Mouse (Mus musculus): Measurements from ENCODE around the gene Fezf2. TPM values are rescaled to one million over a fixed set of nuclear protein-coding genes. Genes with fewer than 3 reads are reported as not detected.

Gene Fezf2
- polyA plus RNA-seq, 1 experiment from 2014 or later = not detected

- Histone ChIP-seq H3K4me3 (ENCODE audit: low read depth, low read length) (no peak overlapping the region), H3K4me1 (replicated peaks; ENCODE audit: control insufficient read depth, insufficient read depth, low read length) (no peaks in the 10 kb centered on the region; the same call in 1 of the 2 replicates), H3K4me2 (replicated peaks; ENCODE audit: low read depth, low read length) (0 out of 2 replicates have a peak overlapping the region, but pooled peaks have one; percentile 3), H3K36me3 (ENCODE audit: control insufficient read depth, insufficient read depth, low read length) (no peaks in the 10 kb centered on the region), H3K9ac (ENCODE audit: low read depth, low read length) (no peak overlapping the region), H3K27ac (ENCODE audit: low read depth, low read length) (no peak overlapping the region), H3K9me3 (ENCODE audit: control insufficient read depth, low read length) (no peaks in the 10 kb centered on the region), H3K27me3 (ENCODE audit: control insufficient read depth, insufficient read depth, low read length) (peaks cover 97% of the 10 kb centered on the region)
- ATAC-seq (ENCODE audit: low FRiP score) (no peak), DNase-seq (ENCODE audit: low spot score) (peak; percentile 57)
- under 1% methylated on average over 40 of the region's 40 CpGs for whole genome bisulfite sequencing
Measured at GRCm38 (mm10) chr14:12345241-12345921, 2.6 kb downstream of the Fezf2 start.

GRCm38 (mm10) chr14:12344746-12345240, 3.2 kb downstream of the Fezf2 start:
- H3K4me1 ChIP-seq (replicated peaks; ENCODE audit: control insufficient read depth, insufficient read depth, low read length) = no peaks in the 10 kb centered on the region; the same call in 1 of the 2 replicates
- DNase-seq (ENCODE audit: low spot score) = peak; percentile 60
- H3K9me3 ChIP-seq (ENCODE audit: control insufficient read depth, low read length) = no peaks in the 10 kb centered on the region
- H3K36me3 ChIP-seq (ENCODE audit: control insufficient read depth, insufficient read depth, low read length) = no peaks in the 10 kb centered on the region
- H3K27me3 ChIP-seq (ENCODE audit: control insufficient read depth, insufficient read depth, low read length) = peaks cover 97% of the 10 kb centered on the region
- 0 out of 2 replicates have a peak overlapping the region, but pooled peaks have one; percentile 3 for H3K4me2 ChIP-seq (replicated peaks; ENCODE audit: low read depth, low read length)
- ATAC-seq (ENCODE audit: low FRiP score) = no peak
- no peak overlapping the region for H3K9ac ChIP-seq (ENCODE audit: low read depth, low read length)
- no peak overlapping the region for H3K27ac ChIP-seq (ENCODE audit: low read depth, low read length)
- 0 out of 2 replicates have a peak overlapping the region, but pooled peaks have one; percentile 4 for H3K4me3 ChIP-seq (ENCODE audit: low read depth, low read length)
- WGBS = under 1% methylated on average over 39 of the region's 39 CpGs

GRCm38 (mm10) chr14:12344061-12344745, 3.8 kb downstream of the Fezf2 start:
- DNase-seq (ENCODE audit: low spot score) (no peak), ATAC-seq (ENCODE audit: low FRiP score) (no peak)
- Histone ChIP-seq H3K4me1 (replicated peaks; ENCODE audit: control insufficient read depth, insufficient read depth, low read length) (no peaks in the 10 kb centered on the region; the same call in 1 of the 2 replicates), H3K9me3 (ENCODE audit: control insufficient read depth, low read length) (no peaks in the 10 kb centered on the region), H3K4me3 (ENCODE audit: low read depth, low read length) (no peak overlapping the region), H3K27me3 (ENCODE audit: control insufficient read depth, insufficient read depth, low read length) (peaks cover 97% of the 10 kb centered on the region), H3K9ac (ENCODE audit: low read depth, low read length) (no peak overlapping the region), H3K4me2 (replicated peaks; ENCODE audit: low read depth, low read length) (no peak overlapping the region), H3K36me3 (ENCODE audit: control insufficient read depth, insufficient read depth, low read length) (no peaks in the 10 kb centered on the region), H3K27ac (ENCODE audit: low read depth, low read length) (no peak overlapping the region)
- WGBS = 2% methylated on average over 24 of the region's 24 CpGs

GRCm38 (mm10) chr14:12343451-12343941, 4.5 kb downstream of the Fezf2 start:
- Histone ChIP-seq H3K4me3 (ENCODE audit: low read depth, low read length) (no peak overlapping the region), H3K36me3 (ENCODE audit: control insufficient read depth, insufficient read depth, low read length) (no peaks in the 10 kb centered on the region), H3K4me1 (replicated peaks; ENCODE audit: control insufficient read depth, insufficient read depth, low read length) (no peaks in the 10 kb centered on the region; the same call in 1 of the 2 replicates), H3K27me3 (ENCODE audit: control insufficient read depth, insufficient read depth, low read length) (peaks cover 95% of the 10 kb centered on the region), H3K9ac (ENCODE audit: low read depth, low read length) (no peak overlapping the region), H3K27ac (ENCODE audit: low read depth, low read length) (no peak overlapping the region), H3K4me2 (replicated peaks; ENCODE audit: low read depth, low read length) (no peak overlapping the region), H3K9me3 (ENCODE audit: control insufficient read depth, low read length) (no peaks in the 10 kb centered on the region)
- ATAC-seq (ENCODE audit: low FRiP score) (no peak), DNase-seq (ENCODE audit: low spot score) (peak; percentile 58)
- 2% methylated on average over 20 of the region's 20 CpGs for WGBS

- 1% methylated on average over 23 of the region's 23 CpGs for whole genome bisulfite sequencing
- no peak overlapping the region for H3K4me3 ChIP-seq (ENCODE audit: low read depth, low read length)
- ATAC-seq (ENCODE audit: low FRiP score) = no peak
- no peak overlapping the region for H3K9ac ChIP-seq (ENCODE audit: low read depth, low read length)
- peak; percentile 62 for DNase-seq (ENCODE audit: low spot score)
- peaks cover 94% of the 10 kb centered on the region for H3K27me3 ChIP-seq (ENCODE audit: control insufficient read depth, insufficient read depth, low read length)
- no peaks in the 10 kb centered on the region for H3K36me3 ChIP-seq (ENCODE audit: control insufficient read depth, insufficient read depth, low read length)
- no peak overlapping the region for H3K4me2 ChIP-seq (replicated peaks; ENCODE audit: low read depth, low read length)
- H3K9me3 ChIP-seq (ENCODE audit: control insufficient read depth, low read length) = no peaks in the 10 kb centered on the region
- no peak overlapping the region for H3K27ac ChIP-seq (ENCODE audit: low read depth, low read length)
- no peaks in the 10 kb centered on the region; the same call in 1 of the 2 replicates for H3K4me1 ChIP-seq (replicated peaks; ENCODE audit: control insufficient read depth, insufficient read depth, low read length)
Measured at GRCm38 (mm10) chr14:12342458-12343131, 5.4 kb downstream of the Fezf2 start.

- WGBS = 2% methylated on average over 24 of the region's 24 CpGs
- peaks cover 94% of the 10 kb centered on the region for H3K27me3 ChIP-seq (ENCODE audit: control insufficient read depth, insufficient read depth, low read length)
- H3K36me3 ChIP-seq (ENCODE audit: control insufficient read depth, insufficient read depth, low read length) = no peaks in the 10 kb centered on the region
- H3K4me1 ChIP-seq (replicated peaks; ENCODE audit: control insufficient read depth, insufficient read depth, low read length) = no peaks in the 10 kb centered on the region; the same call in 1 of the 2 replicates
- H3K4me2 ChIP-seq (replicated peaks; ENCODE audit: low read depth, low read length) = no peak overlapping the region
- H3K4me3 ChIP-seq (ENCODE audit: low read depth, low read length) = no peak overlapping the region
- no peaks in the 10 kb centered on the region for H3K9me3 ChIP-seq (ENCODE audit: control insufficient read depth, low read length)
- no peak overlapping the region for H3K9ac ChIP-seq (ENCODE audit: low read depth, low read length)
- DNase-seq (ENCODE audit: low spot score) (peak; percentile 53), ATAC-seq (ENCODE audit: low FRiP score) (no peak)
- no peak overlapping the region for H3K27ac ChIP-seq (ENCODE audit: low read depth, low read length)
Measured at GRCm38 (mm10) chr14:12341789-12342457, 6.1 kb downstream of the Fezf2 start.

- Histone ChIP-seq H3K4me3 (ENCODE audit: low read depth, low read length) (no peak overlapping the region), H3K27ac (ENCODE audit: low read depth, low read length) (no peak overlapping the region), H3K9ac (ENCODE audit: low read depth, low read length) (no peak overlapping the region), H3K4me2 (replicated peaks; ENCODE audit: low read depth, low read length) (no peak overlapping the region), H3K4me1 (replicated peaks; ENCODE audit: control insufficient read depth, insufficient read depth, low read length) (no peaks in the 10 kb centered on the region; the same call in 1 of the 2 replicates), H3K27me3 (ENCODE audit: control insufficient read depth, insufficient read depth, low read length) (peaks cover 94% of the 10 kb centered on the region), H3K36me3 (ENCODE audit: control insufficient read depth, insufficient read depth, low read length) (no peaks in the 10 kb centered on the region), H3K9me3 (ENCODE audit: control insufficient read depth, low read length) (no peaks in the 10 kb centered on the region)
- DNase-seq (ENCODE audit: low spot score) (peak; percentile 62), ATAC-seq (ENCODE audit: low FRiP score) (peak; percentile 25; the same call in 1 of the 2 replicates)
- under 1% methylated on average over 42 of the region's 42 CpGs for WGBS
Measured at GRCm38 (mm10) chr14:12341075-12341788, 6.8 kb downstream of the Fezf2 start.

Measured in hindbrain, embryonic 11.5 days (tissue).